Mouse (Mus musculus) embryonic facial prominence, embryonic 13.5 days (tissue): ENCODE results near the gene Rap1gap2. TPM values are rescaled to one million over a fixed set of nuclear protein-coding genes. Genes with fewer than 3 reads are reported as not detected.
A peak's percentile ranks its signal among the peaks of the same experiment; 100 is the strongest.

ENCODE experiments used
- ATAC-seq: fragments of 200-750 bp; cut with Nextera tagmentation; 2 replicates; pipeline ENCODE4 v1.8.0; 2017; ENCODE audit warnings: low read depth; ENCODE audit not compliant: insufficient number of reproducible peaks, insufficient read depth, low FRiP score, low TSS enrichment
- H3K27ac ChIP-seq: fragments of 300-500 bp; sonication (generic); 2 replicates; pipeline ENCODE4 v1.5.1; 2015; ENCODE audit warnings: moderate library complexity, mild to moderate bottlenecking, inconsistent platforms
- H3K27me3 ChIP-seq: fragments of 300-500 bp; sonication (generic); 2 replicates; pipeline ENCODE4 v1.6.1; 2015; ENCODE audit warnings: mild to moderate bottlenecking, inconsistent platforms
- H3K36me3 ChIP-seq: fragments of 300-500 bp; sonication (generic); 2 replicates; pipeline ENCODE4 v1.6.1; 2015; ENCODE audit warnings: mild to moderate bottlenecking, inconsistent platforms
- H3K4me1 ChIP-seq: fragments of 300-500 bp; sonication (generic); 2 replicates; pipeline ENCODE4 v1.6.1; 2015; ENCODE audit warnings: inconsistent platforms
- H3K4me2 ChIP-seq: fragments of 300-500 bp; sonication (generic); 2 replicates; pipeline ENCODE4 v1.6.1; 2015; ENCODE audit warnings: moderate library complexity, mild to moderate bottlenecking, inconsistent platforms
- H3K4me3 ChIP-seq: fragments of 300-500 bp; sonication (generic); 2 replicates; pipeline ENCODE4 v1.5.1; 2015; ENCODE audit warnings: mild to moderate bottlenecking, inconsistent platforms
- H3K9ac ChIP-seq: fragments of 300-500 bp; sonication (generic); 2 replicates; pipeline ENCODE4 v1.6.1; 2015; ENCODE audit warnings: mild to moderate bottlenecking, inconsistent platforms
- H3K9me3 ChIP-seq: fragments of 300-500 bp; sonication (generic); 2 replicates; pipeline ENCODE4 v1.6.1; 2016; ENCODE audit warnings: inconsistent platforms
- WGBS: fragments of 180-500 bp; shearing (Covaris S2); methylation state at CpG from one replicate; pipeline ENCODE4 v1.1.7; 2015; ENCODE audit warnings: mixed read lengths; 5-methylcytosine and 5-hydroxymethylcytosine counted together
- polyA plus RNA-seq: library from polyadenylated mRNA; unstranded; fragments of >200 nt; fragmentation: Nextera tagmentation; extraction: Ambion mirVana; gene quantifications from 2 replicates; pipeline ENCODE4 v1.2.1, GENCODE M21; 2015

Rap1gap2 gene
- polyA plus RNA-seq, 1 experiment from 2014 or later, result 1.1 TPM

DNA sequence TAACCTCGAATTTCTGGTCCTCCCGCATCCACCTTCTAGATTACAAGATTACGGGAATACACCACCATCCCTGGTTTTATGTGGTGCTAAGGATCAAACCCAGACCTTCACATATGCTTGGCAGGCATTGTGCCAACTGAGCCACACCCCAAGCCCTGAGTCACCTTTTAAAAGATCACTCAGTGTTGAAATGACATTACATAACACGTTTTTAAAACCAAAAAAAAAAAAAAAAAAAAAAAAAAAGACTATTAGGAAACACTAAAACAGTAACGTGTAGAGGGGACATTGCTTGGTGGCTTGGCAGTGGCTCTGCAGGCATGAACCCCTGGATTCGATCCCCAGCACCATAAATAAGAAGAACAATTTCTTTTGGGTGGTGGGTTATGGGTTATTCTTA, 59.1 kb downstream of the Rap1gap2 start:
- H3K4me1 ChIP-seq, result peaks cover 22% of the 10 kb centered on the region
- H3K9me3 ChIP-seq, result no peaks in the 10 kb centered on the region
- H3K36me3 ChIP-seq, result no peaks in the 10 kb centered on the region
- no peak overlapping the region for H3K4me2 ChIP-seq
- ATAC-seq, result no peak
- no peak overlapping the region for H3K27ac ChIP-seq
- WGBS, result 72% methylated on average over 6 of the region's 6 CpGs
- H3K9ac ChIP-seq, result no peak overlapping the region
- no peak overlapping the region for H3K4me3 ChIP-seq
- H3K27me3 ChIP-seq, result no peaks in the 10 kb centered on the region

DNA sequence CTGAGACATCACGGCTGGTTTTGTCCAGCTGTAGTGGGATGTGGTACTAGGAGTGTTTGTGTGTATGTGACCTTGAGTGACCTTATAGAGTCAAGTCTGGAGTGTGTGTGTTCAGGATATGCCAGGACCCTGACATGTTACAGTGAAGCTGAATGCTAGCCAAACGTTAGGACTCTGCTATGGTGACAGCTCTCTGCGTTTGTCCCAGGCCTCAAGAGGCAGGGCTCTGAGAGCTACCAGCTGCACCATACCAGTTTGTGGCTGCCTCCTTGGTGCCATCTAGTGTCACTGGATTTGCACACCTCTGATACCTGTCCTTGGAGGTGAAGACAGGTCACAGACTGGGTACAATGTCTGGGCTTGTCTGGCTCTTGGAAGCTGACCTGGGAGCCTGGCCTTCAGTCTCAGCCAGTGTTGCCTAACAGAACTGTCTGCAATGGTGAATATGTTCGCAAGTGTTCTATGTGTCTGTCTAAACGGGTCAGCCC, 60.1 kb downstream of the Rap1gap2 start:
- Histone ChIP-seq H3K27me3 (no peaks in the 10 kb centered on the region), H3K9ac (no peak overlapping the region), H3K4me1 (peaks cover 16% of the 10 kb centered on the region), H3K4me3 (no peak overlapping the region), H3K4me2 (no peak overlapping the region), H3K36me3 (no peaks in the 10 kb centered on the region), H3K9me3 (no peaks in the 10 kb centered on the region), H3K27ac (no peak overlapping the region)
- WGBS, result 60% methylated on average over 5 of the region's 5 CpGs
- ATAC-seq, result no peak

GRCm38 (mm10) chr11:74548781-74549382, 61.8 kb downstream of the Rap1gap2 start:
- H3K9ac ChIP-seq, result no peak overlapping the region
- peaks cover 5% of the 10 kb centered on the region for H3K4me1 ChIP-seq
- no peak overlapping the region for H3K4me3 ChIP-seq
- ATAC-seq, result no peak
- no peak overlapping the region for H3K27ac ChIP-seq
- H3K27me3 ChIP-seq, result no peaks in the 10 kb centered on the region
- no peaks in the 10 kb centered on the region for H3K9me3 ChIP-seq
- no peaks in the 10 kb centered on the region for H3K36me3 ChIP-seq
- WGBS, result 16% methylated on average over 7 of the region's 7 CpGs
- H3K4me2 ChIP-seq, result no peak overlapping the region

DNA sequence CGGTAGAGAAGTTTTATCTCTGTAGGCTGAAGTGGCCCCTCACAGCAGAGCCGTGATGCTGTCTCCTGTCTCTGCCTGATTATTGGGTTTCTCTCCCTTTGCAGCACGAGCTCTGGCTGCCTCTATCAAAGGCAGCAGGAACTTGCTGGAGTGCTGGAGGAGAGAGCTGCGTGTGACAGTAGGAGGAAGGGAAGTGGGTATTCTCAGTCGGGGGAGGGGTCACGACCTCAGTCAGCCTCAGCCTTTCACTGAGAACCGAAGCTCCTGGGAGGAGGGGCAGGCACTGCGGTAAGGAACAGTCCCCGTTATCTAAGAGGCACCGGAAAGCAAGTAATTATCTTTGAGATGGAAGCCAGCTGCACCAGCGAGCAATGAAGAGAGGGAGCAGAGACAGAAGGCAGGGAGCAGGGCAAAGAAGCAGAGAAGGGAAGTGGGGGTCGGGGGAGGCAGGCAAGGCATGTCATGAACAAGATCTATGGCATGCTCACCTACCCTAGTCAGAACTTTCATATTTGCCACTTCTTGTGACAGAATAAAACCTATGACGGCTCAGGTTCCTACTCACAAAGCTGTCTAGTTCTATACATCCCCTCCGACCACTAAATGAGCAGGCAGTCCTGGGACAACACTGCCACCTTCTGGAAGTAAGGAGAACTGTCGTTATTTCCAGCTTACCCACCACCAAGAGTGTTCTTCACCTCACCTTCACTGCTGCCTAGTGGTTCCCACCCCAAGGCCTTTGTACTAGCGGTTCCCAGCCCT, 63.6 kb downstream of the Rap1gap2 start:
- Histone ChIP-seq H3K9ac (peak overlapping the region; percentile 51), H3K4me3 (peak overlapping the region; percentile 32), H3K9me3 (no peaks in the 10 kb centered on the region), H3K4me2 (peak overlapping the region; percentile 60), H3K36me3 (no peaks in the 10 kb centered on the region), H3K27ac (no peak overlapping the region), H3K4me1 (peaks cover 5% of the 10 kb centered on the region), H3K27me3 (no peaks in the 10 kb centered on the region)
- 2% methylated on average over 16 of the region's 16 CpGs for WGBS
- ATAC-seq, result 0 out of 2 replicates have a peak, but pooled peaks have one; percentile 32

- ATAC-seq, result no peak
- H3K9ac ChIP-seq, result no peak overlapping the region
- H3K4me1 ChIP-seq, result peaks cover 5% of the 10 kb centered on the region
- no peak overlapping the region for H3K4me2 ChIP-seq
- no peak overlapping the region for H3K27ac ChIP-seq
- H3K4me3 ChIP-seq, result no peak overlapping the region
- H3K27me3 ChIP-seq, result no peaks in the 10 kb centered on the region
- 44% methylated on average over 4 of the region's 4 CpGs for WGBS
- H3K36me3 ChIP-seq, result no peaks in the 10 kb centered on the region
- no peaks in the 10 kb centered on the region for H3K9me3 ChIP-seq
Observed at GRCm38 (mm10) chr11:74546165-74546564, 64.5 kb downstream of the Rap1gap2 start.

GRCm38 (mm10) chr11:74545560-74545959, 65.2 kb downstream of the Rap1gap2 start:
- Histone ChIP-seq H3K27me3 (no peaks in the 10 kb centered on the region), H3K9ac (no peak overlapping the region), H3K36me3 (no peaks in the 10 kb centered on the region), H3K9me3 (no peaks in the 10 kb centered on the region), H3K27ac (no peak overlapping the region), H3K4me2 (no peak overlapping the region), H3K4me3 (no peak overlapping the region), H3K4me1 (peaks cover 5% of the 10 kb centered on the region)
- 87% methylated on average over 2 of the region's 2 CpGs for WGBS
- no peak for ATAC-seq

- Histone ChIP-seq H3K9me3 (no peaks in the 10 kb centered on the region), H3K27ac (no peak overlapping the region), H3K4me1 (peaks cover 6% of the 10 kb centered on the region; the same call in 1 of the 2 replicates), H3K4me3 (no peak overlapping the region), H3K4me2 (no peak overlapping the region), H3K27me3 (no peaks in the 10 kb centered on the region), H3K36me3 (no peaks in the 10 kb centered on the region), H3K9ac (no peak overlapping the region)
- WGBS, result 90% methylated on average over 4 of the region's 4 CpGs
- no peak for ATAC-seq
Observed at GRCm38 (mm10) chr11:74537352-74537751, 73.4 kb downstream of the Rap1gap2 start.

DNA sequence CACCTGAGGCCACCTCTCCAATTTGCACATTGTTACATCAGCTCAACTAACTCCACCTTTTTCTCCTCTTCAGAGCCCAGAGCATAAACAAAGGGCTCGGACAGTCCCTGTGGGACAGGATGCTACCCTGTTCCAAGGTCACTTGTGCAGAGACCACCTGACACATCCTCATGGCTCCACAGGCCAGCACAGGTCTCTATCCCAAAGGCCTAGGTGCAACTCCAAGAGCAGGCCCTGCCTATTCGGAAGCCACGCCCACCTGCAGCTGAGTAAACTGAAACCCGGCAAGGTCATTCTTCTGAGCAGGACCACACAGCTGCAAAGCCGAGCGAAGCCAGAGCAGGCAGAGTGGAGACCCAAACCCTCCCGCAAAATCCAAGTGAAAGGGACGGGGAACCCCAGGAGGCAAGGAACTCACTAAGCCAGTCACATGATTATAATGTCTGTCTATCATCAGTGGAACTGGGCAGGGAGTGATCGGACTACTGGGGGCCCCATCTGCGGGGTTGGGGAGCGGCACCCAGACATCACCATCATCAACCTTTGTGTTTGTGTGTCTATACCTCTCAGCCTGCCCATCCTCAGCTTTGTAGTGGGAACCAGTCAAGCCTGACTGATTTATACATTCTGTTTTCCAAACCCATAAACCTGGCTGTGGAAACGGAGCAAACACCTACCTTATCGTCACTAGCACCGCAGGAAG, 74.4 kb downstream of the Rap1gap2 start:
- Histone ChIP-seq H3K4me2 (no peak overlapping the region), H3K9me3 (no peaks in the 10 kb centered on the region), H3K36me3 (no peaks in the 10 kb centered on the region), H3K4me3 (no peak overlapping the region), H3K9ac (no peak overlapping the region), H3K4me1 (peaks cover 6% of the 10 kb centered on the region; the same call in 1 of the 2 replicates), H3K27me3 (no peaks in the 10 kb centered on the region), H3K27ac (no peak overlapping the region)
- WGBS, result 28% methylated on average over 14 of the region's 14 CpGs
- ATAC-seq, result no peak; the same call in 1 of the 2 replicates

DNA sequence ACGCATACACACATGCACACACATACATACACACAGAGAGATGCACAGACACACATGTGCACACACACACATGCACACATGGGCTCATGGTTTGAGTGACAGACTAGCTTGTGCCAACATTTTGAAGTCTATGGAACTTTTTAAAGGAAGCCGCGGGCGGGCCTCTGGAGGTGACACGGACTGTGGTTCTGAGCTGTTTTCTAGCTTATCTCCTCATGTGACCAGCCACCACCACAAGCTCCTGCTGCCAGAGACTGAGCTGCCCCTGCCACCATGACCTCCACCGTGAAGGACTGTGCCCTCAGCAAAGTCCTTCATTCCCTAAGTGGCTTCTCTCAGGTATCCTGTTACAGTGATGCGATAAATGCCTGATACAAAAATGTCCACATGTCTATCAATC, 76.3 kb downstream of the Rap1gap2 start:
- 85% methylated on average over 7 of the region's 7 CpGs for WGBS
- Histone ChIP-seq H3K4me3 (no peak overlapping the region), H3K9me3 (no peaks in the 10 kb centered on the region), H3K4me2 (no peak overlapping the region), H3K4me1 (peaks cover 6% of the 10 kb centered on the region; the same call in 1 of the 2 replicates), H3K27me3 (no peaks in the 10 kb centered on the region), H3K36me3 (no peaks in the 10 kb centered on the region), H3K9ac (no peak overlapping the region), H3K27ac (no peak overlapping the region)
- no peak for ATAC-seq

- no peak overlapping the region for H3K4me3 ChIP-seq
- no peak overlapping the region for H3K9ac ChIP-seq
- H3K9me3 ChIP-seq, result no peaks in the 10 kb centered on the region
- 84% methylated on average over 2 of the region's 2 CpGs for WGBS
- H3K27me3 ChIP-seq, result no peaks in the 10 kb centered on the region
- H3K27ac ChIP-seq, result no peak overlapping the region
- no peak for ATAC-seq
- no peak overlapping the region for H3K4me2 ChIP-seq
- H3K36me3 ChIP-seq, result no peaks in the 10 kb centered on the region
- H3K4me1 ChIP-seq, result peaks cover 6% of the 10 kb centered on the region; the same call in 1 of the 2 replicates
Observed at GRCm38 (mm10) chr11:74533050-74533449, 77.7 kb downstream of the Rap1gap2 start.

GRCm38 (mm10) chr11:74532401-74532800, 78.3 kb downstream of the Rap1gap2 start:
- no peak overlapping the region for H3K4me2 ChIP-seq
- no peak overlapping the region for H3K9ac ChIP-seq
- no peak for ATAC-seq
- no peaks in the 10 kb centered on the region for H3K36me3 ChIP-seq
- peaks cover 6% of the 10 kb centered on the region; the same call in 1 of the 2 replicates for H3K4me1 ChIP-seq
- no peak overlapping the region for H3K4me3 ChIP-seq
- H3K9me3 ChIP-seq, result no peaks in the 10 kb centered on the region
- 63% methylated on average over 4 of the region's 4 CpGs for WGBS
- H3K27me3 ChIP-seq, result 0 out of 2 replicates have a peak, but pooled peaks cover 3% of the 10 kb centered on the region
- H3K27ac ChIP-seq, result no peak overlapping the region
